Mouse (Mus musculus) T-cell, adult 2 months (primary cell): ENCODE measurements around the gene Rplp2.
A peak's percentile ranks its signal among the peaks of the same experiment; 100 is the strongest.

Experiments
- DNase-seq: peaks from one replicate; pipeline ENCODE4 v3.0.0; 2022; ENCODE audit warnings: low spot score

The Rplp2 gene

GRCm38 (mm10) chr7:141451928-141452327, 4.8 kb downstream of the Rplp2 start:
- no peak for DNase-seq

GRCm38 (mm10) chr7:141453636-141454035, 6.5 kb downstream of the Rplp2 start:
- no peak for DNase-seq

- DNase-seq = peak; percentile 93
Measured at GRCm38 (mm10) chr7:141454967-141455551, 7.9 kb downstream of the Rplp2 start, which contains the start of gene Pnpla2. Gene Pnpla2, plus strand, starts transcription at chr7:141455198.

GRCm38 (mm10) chr7:141455610-141456314, 8.6 kb downstream of the Rplp2 start:
- peak; percentile 57 for DNase-seq

- DNase-seq = no peak
Measured at GRCm38 (mm10) chr7:141456739-141457138, 9.6 kb downstream of the Rplp2 start.

- DNase-seq = no peak
Measured at GRCm38 (mm10) chr7:141457236-141457635, 10.1 kb downstream of the Rplp2 start.

- DNase-seq = peak; percentile 54
Measured at GRCm38 (mm10) chr7:141457986-141458660, 11.0 kb downstream of the Rplp2 start.

- no peak for DNase-seq
Measured at GRCm38 (mm10) chr7:141458661-141459060, 11.5 kb downstream of the Rplp2 start.

- no peak for DNase-seq
Measured at GRCm38 (mm10) chr7:141459301-141459711, 12.1 kb downstream of the Rplp2 start.

- DNase-seq = no peak
Measured at GRCm38 (mm10) chr7:141460001-141460390, 12.8 kb downstream of the Rplp2 start.

GRCm38 (mm10) chr7:141460391-141461113, 13.4 kb downstream of the Rplp2 start, which contains the start of gene Cracr2b:
Gene Cracr2b, plus strand, starts transcription at chr7:141461094.
- no peak for DNase-seq

GRCm38 (mm10) chr7:141461521-141462332, 14.6 kb downstream of the Rplp2 start:
- no peak for DNase-seq

- no peak for DNase-seq
Measured at GRCm38 (mm10) chr7:141462333-141462821, 15.2 kb downstream of the Rplp2 start.

- DNase-seq = no peak
Measured at GRCm38 (mm10) chr7:141463824-141464602, 16.8 kb downstream of the Rplp2 start.

GRCm38 (mm10) chr7:141464603-141465201, 17.5 kb downstream of the Rplp2 start:
- DNase-seq = no peak

- DNase-seq = no peak
Measured at GRCm38 (mm10) chr7:141465388-141466044, 18.3 kb downstream of the Rplp2 start.

GRCm38 (mm10) chr7:141466045-141466394, 18.9 kb downstream of the Rplp2 start:
- no peak for DNase-seq

- DNase-seq = no peak
Measured at GRCm38 (mm10) chr7:141466607-141467148, 19.5 kb downstream of the Rplp2 start.
